Mouse (Mus musculus): ENCODE results near the gene Pold2.

DNA sequence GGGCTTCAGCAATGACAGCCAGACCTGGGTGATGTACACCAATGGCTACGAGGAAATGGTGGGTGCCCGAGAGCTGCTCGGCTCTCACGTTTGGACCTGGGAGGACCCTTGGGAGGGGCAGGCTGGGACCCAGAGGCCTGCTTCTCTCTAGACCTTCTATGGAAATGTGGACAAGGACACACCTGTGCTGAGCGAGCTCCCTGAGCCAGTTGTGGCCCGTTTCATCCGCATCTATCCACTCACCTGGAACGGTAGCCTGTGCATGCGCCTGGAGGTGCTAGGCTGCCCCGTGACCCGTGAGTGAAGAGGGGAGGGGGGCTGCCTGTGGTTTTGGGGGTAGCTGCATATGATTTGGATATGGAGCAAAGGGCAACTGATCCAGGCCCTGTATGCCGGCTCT is 9.8 kb downstream of the Pold2 start:
- TF ChIP-seq POLR2A (IDR thresholded peaks at IDR 0.05; ENCODE audit: insufficient read depth, low read length) (no peak), CTCF (IDR thresholded peaks at IDR 0.05; ENCODE audit: low read depth, low read length) (no peak), EP300 (IDR thresholded peaks at IDR 0.05; ENCODE audit: insufficient read depth, low read depth, low read length) (no peak)

Data from ES-Bruce4 (cell line).